Mouse (Mus musculus) lung, postnatal 36 days (tissue): ENCODE measurements around the gene Gtsf1.

Experiments
- DNase-seq: peaks from one replicate; pipeline ENCODE4 v3.0.0; 2022; ENCODE audit warnings: mixed read lengths

Gtsf1 gene

DNA sequence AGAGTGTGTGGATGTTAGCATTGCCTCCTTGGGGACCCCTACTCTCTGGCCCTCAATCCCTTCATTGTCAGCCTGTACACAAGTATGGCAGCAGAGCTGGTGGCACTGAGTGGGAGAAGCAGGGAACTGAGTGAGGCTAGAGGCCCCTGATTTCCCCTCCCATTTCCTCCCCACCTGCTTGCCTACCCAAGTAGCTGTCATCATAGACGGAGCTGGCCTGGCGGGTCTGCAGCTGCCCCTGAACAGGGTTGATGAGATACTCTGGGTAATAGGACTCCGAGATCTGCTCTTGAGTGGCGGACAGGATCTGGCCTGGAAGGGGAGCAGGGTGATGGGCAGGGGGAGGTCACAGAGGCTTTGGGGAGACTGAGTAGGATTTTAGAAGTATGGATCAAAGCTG is 74.1 kb downstream of the Gtsf1 start:
- no peak for DNase-seq

DNA sequence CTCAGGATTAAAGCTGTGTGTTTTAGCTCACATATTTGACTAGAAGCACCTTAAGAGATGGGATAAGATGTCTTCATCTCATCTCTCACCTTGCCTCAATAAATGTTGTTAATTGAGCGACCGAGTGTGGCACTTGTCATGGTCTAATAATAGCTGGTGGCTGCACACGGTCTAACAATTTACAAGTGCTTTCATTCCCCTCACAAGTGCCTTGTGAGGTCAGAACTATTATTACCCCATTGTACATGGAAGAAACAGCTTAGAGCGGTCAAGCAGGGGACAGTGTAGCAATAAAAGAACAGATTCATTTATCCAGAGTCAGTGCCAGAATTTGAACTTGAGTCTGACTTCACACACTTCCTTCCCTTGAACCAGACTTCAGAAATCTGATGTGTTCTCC is 74.8 kb downstream of the Gtsf1 start:
- peak; percentile 53 for DNase-seq

DNA sequence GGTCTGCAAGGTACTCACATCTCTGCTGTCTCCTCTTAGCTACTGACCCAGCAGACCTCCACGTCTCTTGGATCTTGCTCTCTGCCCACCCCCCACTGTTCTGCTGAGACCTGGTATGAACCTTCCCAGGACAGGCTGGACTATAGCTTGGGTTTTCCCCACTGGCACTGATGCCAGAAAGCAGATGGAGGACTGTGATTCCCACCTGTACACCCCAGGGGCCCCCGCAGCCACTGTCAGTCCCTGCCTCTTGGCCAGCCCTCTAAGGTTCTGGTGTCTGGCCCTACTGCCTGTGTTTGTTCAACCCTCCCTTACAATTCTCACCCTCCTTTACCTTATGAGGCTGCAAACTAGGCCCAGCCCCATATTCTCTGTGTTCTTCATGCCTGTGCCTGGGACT is 75.6 kb downstream of the Gtsf1 start:
- no peak for DNase-seq

- no peak for DNase-seq
These were observed 76.6 kb downstream of the Gtsf1 start for GRCm38 (mm10) chr15:103353511-103354256.

- DNase-seq: no peak
These were observed 77.4 kb downstream of the Gtsf1 start for GRCm38 (mm10) chr15:103352856-103353255.
